Mouse (Mus musculus): Measurements from ENCODE around the gene Omt2b. TPM values are rescaled to one million over a fixed set of nuclear protein-coding genes. Genes with fewer than 3 reads are reported as not detected.
"Not testable (repeated sequence)": the region's sequence is repeated elsewhere in the genome, so short reads cannot be mapped to it uniquely, and the experiment has no call there.

Gene Omt2b
- polyA plus RNA-seq, 1 experiment from 2014 or later, result not detected

DNA sequence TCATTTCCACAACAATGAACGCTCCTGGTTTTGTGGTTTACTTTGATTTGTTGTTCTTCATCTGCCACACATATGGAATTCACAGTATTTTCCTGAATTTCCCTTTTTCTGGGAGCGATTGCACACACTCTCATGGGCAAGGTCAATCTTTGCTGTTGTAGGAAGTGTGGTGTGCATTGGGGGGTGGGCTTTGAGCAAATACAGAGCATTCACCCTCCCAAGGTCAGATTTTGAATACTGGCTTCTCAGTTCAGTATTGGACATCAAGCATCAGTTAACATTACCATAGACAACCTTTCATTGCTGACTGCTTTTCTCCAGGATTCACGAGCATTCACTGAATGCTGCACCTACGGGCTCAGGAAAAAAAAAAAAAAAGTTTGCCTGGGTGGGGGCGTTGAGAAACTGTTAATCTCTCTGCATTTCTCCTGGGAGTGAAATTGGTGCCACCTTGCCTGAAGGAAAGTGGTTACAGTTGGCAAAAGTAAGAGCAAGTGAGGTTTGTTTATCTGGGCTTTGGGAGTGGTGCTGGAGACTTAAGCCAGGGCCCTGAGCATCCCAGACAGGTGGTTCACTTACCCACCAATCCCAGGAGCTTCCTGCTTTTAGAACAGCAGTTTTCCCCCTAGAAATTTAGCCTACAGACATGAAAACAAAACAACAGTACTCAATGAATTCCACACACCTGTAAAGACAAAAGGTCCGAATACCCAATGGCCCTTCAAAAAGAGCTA, 32.5 kb downstream of the Omt2b start:
- no peaks in the 10 kb centered on the region for H3K36me3 ChIP-seq
- WGBS, result 81% methylated on average over 6 of the region's 6 CpGs
- H3K27ac ChIP-seq (replicated peaks), result no peak overlapping the region
- DNase-seq (ENCODE audit: low spot score), result no peak
- no peaks in the 10 kb centered on the region for H3K9me3 ChIP-seq (replicated peaks)
- no peak overlapping the region for H3K4me3 ChIP-seq
- H3K4me1 ChIP-seq, result no peaks in the 10 kb centered on the region
- no peaks in the 10 kb centered on the region for H3K27me3 ChIP-seq (ENCODE audit: low read depth, poor library complexity, severe bottlenecking)

DNA sequence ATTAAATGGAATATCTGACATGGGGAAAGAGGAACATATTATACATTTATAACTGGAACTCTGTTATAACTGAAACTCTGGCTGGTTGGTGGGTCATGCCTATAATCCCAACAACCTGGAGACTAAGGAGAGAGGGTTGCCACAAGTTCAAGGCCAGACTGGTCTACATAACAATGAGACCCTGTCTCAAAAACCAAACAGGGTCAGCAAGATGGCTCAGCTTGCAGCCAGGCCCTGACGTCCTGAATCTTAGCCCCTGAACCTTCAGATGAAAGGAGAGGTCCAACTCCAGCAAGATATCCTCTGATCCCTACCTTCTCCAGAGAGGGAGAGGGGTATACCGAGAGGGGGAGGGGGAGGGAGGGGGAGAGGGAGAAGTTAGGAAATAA, 33.1 kb downstream of the Omt2b start:
- Histone ChIP-seq H3K9me3 (replicated peaks) (no peaks in the 10 kb centered on the region), H3K4me1 (no peaks in the 10 kb centered on the region), H3K27ac (replicated peaks) (no peak overlapping the region), H3K36me3 (no peaks in the 10 kb centered on the region), H3K27me3 (ENCODE audit: low read depth, poor library complexity, severe bottlenecking) (no peaks in the 10 kb centered on the region), H3K4me3 (no peak overlapping the region)
- DNase-seq (ENCODE audit: low spot score), result no peak
- WGBS, result 42% methylated on average over 2 of the region's 2 CpGs

DNA sequence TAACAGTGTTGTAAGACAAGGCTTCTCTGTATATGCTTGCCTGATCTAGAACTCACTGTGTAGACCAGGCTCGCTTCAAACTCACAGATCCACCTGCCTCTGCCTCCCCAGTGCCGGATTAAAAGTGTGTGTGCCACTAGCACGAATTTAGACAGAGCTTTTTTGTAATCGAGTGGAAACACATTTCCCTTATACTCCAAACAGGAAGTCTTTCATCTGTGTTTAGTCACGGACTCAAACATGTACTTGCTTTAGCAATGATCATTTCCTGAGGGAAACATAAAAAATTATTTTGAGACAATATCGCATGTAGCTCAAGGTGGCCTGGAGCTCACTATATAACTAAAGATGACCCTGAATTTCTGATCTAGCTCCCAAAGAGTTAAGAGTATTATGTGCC, 36.0 kb downstream of the Omt2b start:
- 85% methylated on average over 6 of the region's 6 CpGs for WGBS
- H3K4me3 ChIP-seq, result no peak overlapping the region
- no peak overlapping the region for H3K27ac ChIP-seq (replicated peaks)
- no peaks in the 10 kb centered on the region for H3K4me1 ChIP-seq
- H3K27me3 ChIP-seq (ENCODE audit: low read depth, poor library complexity, severe bottlenecking), result no peaks in the 10 kb centered on the region
- no peak for DNase-seq (ENCODE audit: low spot score)
- H3K36me3 ChIP-seq, result no peaks in the 10 kb centered on the region
- no peaks in the 10 kb centered on the region for H3K9me3 ChIP-seq (replicated peaks)

DNA sequence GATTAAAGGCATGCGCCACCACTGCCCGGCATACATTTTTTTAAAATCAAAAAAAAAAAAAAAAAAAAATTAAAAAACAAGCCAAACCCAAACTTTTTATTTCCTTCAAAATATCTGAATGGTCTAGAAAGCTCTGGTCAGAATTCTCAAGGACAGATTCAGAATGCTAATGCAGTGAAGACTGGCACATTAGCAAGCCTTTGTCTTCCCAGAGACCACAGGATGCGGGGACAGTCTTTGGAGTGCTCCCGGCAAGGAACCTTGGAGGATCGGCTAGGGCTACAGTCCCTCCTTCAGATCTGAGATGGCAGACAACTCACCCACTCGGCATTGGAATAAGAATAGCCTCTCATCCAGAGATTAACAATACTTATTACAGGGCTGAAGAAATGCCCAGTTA, 37.3 kb downstream of the Omt2b start:
- no peak for DNase-seq (ENCODE audit: low spot score)
- Histone ChIP-seq H3K27ac (replicated peaks) (no peak overlapping the region), H3K36me3 (no peaks in the 10 kb centered on the region), H3K27me3 (ENCODE audit: low read depth, poor library complexity, severe bottlenecking) (no peaks in the 10 kb centered on the region), H3K4me3 (no peak overlapping the region), H3K9me3 (replicated peaks) (no peaks in the 10 kb centered on the region), H3K4me1 (no peaks in the 10 kb centered on the region)
- 89% methylated on average over 6 of the region's 6 CpGs for WGBS

DNA sequence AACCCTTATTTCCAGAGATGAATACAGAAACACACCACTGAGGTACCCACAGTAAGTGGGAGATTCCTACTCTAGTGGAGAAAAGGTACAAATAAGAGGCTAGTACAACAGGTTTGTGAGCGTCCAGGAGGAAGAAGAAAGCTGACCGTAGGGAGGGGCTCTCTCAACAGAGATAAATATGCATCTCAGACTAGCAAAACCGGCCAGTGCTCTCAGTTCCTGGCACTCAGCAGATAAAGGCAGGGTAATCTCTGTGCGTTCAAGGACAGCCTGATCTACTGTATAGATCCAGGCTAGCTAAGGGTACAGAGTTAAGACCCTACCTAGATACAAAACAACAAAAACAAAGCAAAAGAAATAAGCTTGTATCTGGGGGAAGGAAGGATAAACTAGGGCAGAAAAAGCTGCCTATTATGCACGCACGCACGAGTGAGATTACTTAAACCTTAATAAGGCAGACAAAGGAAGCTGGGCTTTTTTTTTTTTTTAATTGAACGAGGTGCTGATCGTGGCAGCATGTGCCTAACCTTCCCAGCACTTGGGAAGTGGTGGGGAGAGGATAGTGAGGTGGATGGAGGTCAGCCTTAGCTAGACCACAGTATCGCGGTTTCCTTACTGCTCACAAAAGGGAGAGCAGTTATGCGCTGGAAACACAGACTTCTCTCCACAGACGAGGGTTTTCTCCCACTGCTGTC, 38.6 kb downstream of the Omt2b start:
- Histone ChIP-seq H3K9me3 (replicated peaks) (no peaks in the 10 kb centered on the region), H3K36me3 (no peaks in the 10 kb centered on the region), H3K4me3 (no peak overlapping the region), H3K27me3 (ENCODE audit: low read depth, poor library complexity, severe bottlenecking) (no peaks in the 10 kb centered on the region), H3K27ac (replicated peaks) (no peak overlapping the region), H3K4me1 (no peaks in the 10 kb centered on the region)
- DNase-seq (ENCODE audit: low spot score), result no peak
- 71% methylated on average over 13 of the region's 13 CpGs for WGBS

DNA sequence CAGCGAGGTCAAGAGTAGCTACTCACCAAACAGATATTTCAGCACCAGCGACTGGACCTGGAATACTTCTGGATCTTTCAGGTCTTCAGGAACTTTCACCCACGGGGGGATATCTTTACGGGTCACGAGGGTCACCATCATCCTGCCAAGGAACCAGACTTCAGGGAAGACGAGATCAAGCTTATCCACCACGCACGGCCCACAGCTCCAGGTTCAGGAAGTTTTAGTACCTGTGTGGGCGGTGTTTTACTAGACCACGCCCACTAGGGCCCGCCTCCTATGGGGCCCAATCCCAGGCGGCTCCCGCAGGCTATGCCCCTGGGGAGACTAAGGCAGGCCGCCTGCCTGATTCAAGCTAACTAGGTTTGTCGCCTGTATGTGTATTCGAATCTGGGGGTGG, 40.6 kb downstream of the Omt2b start, which contains the start of gene Dppa5a:
Gene Dppa5a, minus strand, starts transcription at position 219 of the 400 bp plus-strand sequence.
- H3K27ac ChIP-seq (replicated peaks); H3K4me1 ChIP-seq; H3K36me3 ChIP-seq; H3K4me3 ChIP-seq; H3K9me3 ChIP-seq (replicated peaks); DNase-seq (ENCODE audit: low spot score); H3K27me3 ChIP-seq (ENCODE audit: low read depth, poor library complexity, severe bottlenecking): not testable (repeated sequence)
- 91% methylated on average over 16 of the region's 16 CpGs for WGBS

DNA sequence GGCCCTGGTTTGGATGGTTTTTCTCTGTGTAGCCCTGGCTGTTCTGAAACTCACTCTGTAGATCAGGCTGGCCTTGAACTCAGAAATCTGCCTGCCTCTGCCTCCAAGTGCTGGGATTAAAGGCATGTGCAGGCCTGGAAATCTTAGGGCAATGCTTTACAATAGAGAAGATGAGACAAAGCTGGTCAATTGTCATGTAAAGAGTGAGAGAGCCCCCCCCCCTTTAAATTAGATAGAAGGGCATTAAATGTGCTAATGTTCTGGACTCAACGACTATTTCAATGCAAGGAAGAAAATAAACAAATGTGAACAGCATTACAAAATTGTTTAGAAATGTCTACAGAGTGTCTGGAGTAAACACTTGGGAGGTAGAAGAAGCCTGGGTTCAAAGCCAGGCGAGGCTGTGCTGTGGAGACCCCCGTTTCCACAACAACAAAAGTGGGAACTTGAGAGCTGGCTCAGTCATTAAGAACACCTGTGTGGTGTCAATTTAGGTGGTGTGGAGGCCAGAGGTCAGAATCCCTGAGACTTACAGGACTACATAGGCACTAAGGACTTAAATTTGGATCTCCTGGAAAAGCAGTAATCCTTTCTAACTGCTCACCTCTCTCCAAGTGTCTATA, 41.4 kb downstream of the Omt2b start:
- Histone ChIP-seq H3K4me3 (no peak overlapping the region), H3K27ac (replicated peaks) (no peak overlapping the region)
- 81% methylated on average over 3 of the region's 3 CpGs for WGBS

DNA sequence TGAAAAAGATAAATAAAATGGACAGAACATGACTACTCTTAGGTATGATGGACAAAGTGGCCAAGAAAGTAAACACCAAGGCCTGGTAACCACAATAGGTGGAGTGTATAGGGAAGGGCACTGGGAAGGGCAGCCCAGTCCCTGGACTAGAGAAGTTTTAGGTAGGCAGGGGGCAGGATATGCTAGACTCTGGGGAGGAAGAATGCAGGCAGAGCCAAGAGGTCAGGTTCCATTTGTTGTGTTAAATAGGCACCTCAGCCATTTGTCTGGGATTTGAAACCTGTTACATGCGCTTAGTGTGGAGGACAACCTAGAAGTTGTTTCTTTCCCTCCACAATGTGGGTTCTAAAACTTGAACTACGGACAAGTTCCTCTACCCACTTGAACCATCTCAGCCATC, 42.0 kb downstream of the Omt2b start:
- no peak for DNase-seq (ENCODE audit: low spot score)
- no peak overlapping the region for H3K4me3 ChIP-seq
- no peaks in the 10 kb centered on the region for H3K36me3 ChIP-seq
- no peaks in the 10 kb centered on the region for H3K27me3 ChIP-seq (ENCODE audit: low read depth, poor library complexity, severe bottlenecking)
- H3K9me3 ChIP-seq (replicated peaks), result no peaks in the 10 kb centered on the region
- WGBS, result 84% methylated on average over 2 of the region's 2 CpGs
- H3K27ac ChIP-seq (replicated peaks), result no peak overlapping the region
- no peaks in the 10 kb centered on the region for H3K4me1 ChIP-seq

More for the DNA sequence above, 41.4 kb downstream of the Omt2b start:
- Histone ChIP-seq H3K9me3 (replicated peaks) (no peaks in the 10 kb centered on the region), H3K27me3 (ENCODE audit: low read depth, poor library complexity, severe bottlenecking) (no peaks in the 10 kb centered on the region), H3K36me3 (no peaks in the 10 kb centered on the region), H3K4me1 (no peaks in the 10 kb centered on the region)
- no peak for DNase-seq (ENCODE audit: low spot score)

DNA sequence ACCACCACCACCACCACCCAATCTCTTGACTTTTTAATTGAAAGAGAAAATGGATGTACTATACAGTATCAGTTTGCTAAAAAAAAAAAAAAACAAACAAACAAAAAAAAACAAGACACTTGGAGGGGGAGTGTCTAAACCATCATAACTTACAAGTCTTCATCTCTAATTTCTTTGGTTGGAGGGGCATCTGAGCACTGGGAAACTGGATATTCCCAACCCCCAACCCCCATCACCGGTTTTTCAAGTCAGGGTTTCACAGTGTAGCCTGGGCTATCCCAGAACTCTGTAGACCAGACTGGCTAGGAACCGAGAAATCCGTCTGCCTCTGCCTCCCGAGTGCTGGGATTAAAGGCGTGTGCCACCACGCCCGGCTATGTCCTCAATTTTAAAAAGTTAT, 42.4 kb downstream of the Omt2b start:
- Histone ChIP-seq H3K27me3 (ENCODE audit: low read depth, poor library complexity, severe bottlenecking) (no peaks in the 10 kb centered on the region), H3K36me3 (no peaks in the 10 kb centered on the region), H3K4me3 (no peak overlapping the region), H3K27ac (replicated peaks) (no peak overlapping the region), H3K9me3 (replicated peaks) (no peaks in the 10 kb centered on the region), H3K4me1 (no peaks in the 10 kb centered on the region)
- 92% methylated on average over 7 of the region's 7 CpGs for WGBS
- DNase-seq (ENCODE audit: low spot score), result no peak

DNA sequence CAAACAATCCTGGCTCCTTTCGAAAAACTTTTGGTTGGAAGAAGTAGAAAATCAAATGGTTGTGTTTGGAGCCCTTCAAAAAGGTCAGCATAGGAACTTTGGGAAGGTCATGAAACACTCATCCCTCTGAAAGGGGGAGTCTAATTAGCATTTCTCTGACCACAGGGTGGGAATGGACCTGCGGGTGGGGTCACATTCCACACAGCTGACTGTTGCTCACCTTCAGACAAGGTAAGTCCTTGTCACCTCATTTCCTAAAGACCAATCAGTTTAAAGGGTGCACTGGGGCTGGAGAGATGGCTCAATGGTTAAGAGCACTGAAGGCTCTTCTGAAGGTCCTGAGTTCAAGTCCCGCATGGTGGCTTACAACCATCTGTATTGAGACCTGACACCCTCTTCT, 44.1 kb downstream of the Omt2b start:
- Histone ChIP-seq H3K27me3 (ENCODE audit: low read depth, poor library complexity, severe bottlenecking) (no peaks in the 10 kb centered on the region), H3K9me3 (replicated peaks) (no peaks in the 10 kb centered on the region), H3K36me3 (no peaks in the 10 kb centered on the region), H3K4me3 (no peak overlapping the region), H3K4me1 (no peaks in the 10 kb centered on the region), H3K27ac (replicated peaks) (no peak overlapping the region)
- DNase-seq (ENCODE audit: low spot score), result no peak
- WGBS, result 96% methylated on average over 3 of the region's 3 CpGs

DNA sequence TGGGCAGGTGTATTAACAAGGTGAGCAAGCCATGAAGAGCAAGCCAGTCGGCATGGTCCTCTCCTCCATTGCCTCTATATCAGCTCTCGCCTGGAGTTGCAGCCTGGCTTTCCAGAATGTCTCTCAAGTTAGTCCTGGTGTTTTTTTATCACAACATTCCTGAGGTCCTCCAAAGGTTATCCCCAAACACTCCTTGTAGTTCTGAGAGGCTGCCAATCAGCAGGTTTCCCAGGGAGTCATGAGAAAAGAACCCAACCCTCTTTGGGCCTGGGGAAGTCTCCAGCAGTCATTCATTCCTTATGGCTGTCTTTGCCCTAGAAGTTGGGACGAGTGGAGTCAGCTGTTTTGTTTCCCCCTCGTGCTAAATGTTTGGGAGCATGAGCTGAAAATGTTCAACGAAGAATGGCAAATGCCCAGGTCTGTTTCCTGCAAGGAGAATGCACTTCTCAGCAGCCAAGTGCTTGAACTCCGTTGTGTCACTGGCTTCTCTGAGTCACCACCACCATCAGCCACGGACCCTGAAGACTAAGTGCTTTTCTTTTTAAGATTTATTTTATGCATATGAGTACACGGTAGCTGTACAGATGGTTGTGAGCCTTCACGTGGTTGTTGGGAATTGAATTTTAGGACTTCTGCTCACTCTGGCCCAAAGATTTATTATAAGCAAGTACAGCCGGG, 45.6 kb downstream of the Omt2b start:
- Histone ChIP-seq H3K27me3 (ENCODE audit: low read depth, poor library complexity, severe bottlenecking) (peaks cover 12% of the 10 kb centered on the region), H3K27ac (replicated peaks) (no peak overlapping the region), H3K36me3 (no peaks in the 10 kb centered on the region), H3K9me3 (replicated peaks) (no peaks in the 10 kb centered on the region), H3K4me3 (no peak overlapping the region), H3K4me1 (peaks cover 5% of the 10 kb centered on the region)
- no peak for DNase-seq (ENCODE audit: low spot score)
- WGBS, result 88% methylated on average over 10 of the region's 10 CpGs

DNA sequence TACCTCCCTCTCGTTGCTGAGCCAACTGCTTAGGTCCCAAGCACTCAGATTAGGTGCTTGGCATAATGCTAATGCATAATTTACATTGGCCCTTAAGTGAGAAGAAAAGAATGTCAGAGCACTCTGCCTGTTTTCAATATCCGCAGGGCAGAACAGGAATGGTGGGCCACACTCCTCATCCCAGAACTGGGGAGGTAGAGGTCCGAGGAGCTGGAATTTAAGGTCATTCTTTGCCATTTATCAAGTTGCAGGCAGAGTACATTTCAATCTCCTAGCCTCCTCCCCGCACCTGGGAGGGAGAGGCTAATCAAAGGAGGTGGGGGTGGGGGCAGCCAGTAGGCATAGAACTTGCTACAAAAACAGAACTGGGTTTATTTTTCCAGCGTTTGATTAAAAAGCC, 47.0 kb downstream of the Omt2b start:
- Histone ChIP-seq H3K27me3 (ENCODE audit: low read depth, poor library complexity, severe bottlenecking) (peaks cover 24% of the 10 kb centered on the region), H3K27ac (replicated peaks) (no peak overlapping the region), H3K9me3 (replicated peaks) (no peaks in the 10 kb centered on the region), H3K4me1 (peaks cover 14% of the 10 kb centered on the region), H3K4me3 (no peak overlapping the region), H3K36me3 (no peaks in the 10 kb centered on the region)
- DNase-seq (ENCODE audit: low spot score), result no peak
- 67% methylated on average over 5 of the region's 5 CpGs for WGBS
